Mouse (Mus musculus): ENCODE results near the gene Gm35315. TPM values are rescaled to one million over a fixed set of nuclear protein-coding genes. Genes with fewer than 3 reads are reported as not detected.
A peak's percentile ranks its signal among the peaks of the same experiment; 100 is the strongest.
"Not testable (repeated sequence)": the region's sequence is repeated elsewhere in the genome, so short reads cannot be mapped to it uniquely, and the experiment has no call there.

Gm35315 gene
- polyA plus RNA-seq, 1 experiment = 0.08 TPM

DNA sequence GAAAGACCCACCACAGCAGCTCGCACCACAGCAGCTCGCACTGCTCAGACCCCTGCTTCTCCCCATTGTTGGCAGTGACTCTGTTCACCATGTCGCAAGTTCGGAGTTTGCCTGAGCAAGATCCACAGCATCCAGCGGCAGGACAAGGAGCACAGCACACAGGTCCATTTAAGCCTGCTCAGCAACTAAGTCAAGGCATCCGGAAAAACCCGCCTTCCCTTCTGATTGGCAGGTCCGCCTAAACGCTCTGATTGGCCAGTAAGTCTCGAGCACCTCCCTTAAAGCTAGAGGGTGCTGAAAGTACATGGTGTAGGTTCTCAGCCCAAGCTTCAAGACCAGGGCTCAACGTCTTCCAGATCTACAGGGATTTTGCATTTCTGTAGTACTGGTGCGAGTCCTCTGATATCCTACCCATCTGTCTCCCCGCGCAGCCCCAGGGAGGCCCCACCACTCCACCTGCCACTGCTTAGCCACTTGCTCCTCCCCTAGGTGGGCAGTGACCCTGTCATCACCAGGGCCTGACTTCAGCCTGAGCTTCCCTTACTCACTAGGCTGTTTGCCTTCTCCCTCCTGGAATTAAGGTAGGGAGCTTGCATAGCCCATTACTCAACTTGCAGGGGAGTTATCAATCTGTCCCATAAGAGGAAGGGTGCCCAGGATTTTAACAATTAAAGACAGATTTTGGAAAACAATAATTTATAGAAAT is 7.9 kb downstream of the Gm35315 start:
- no peak for TF ChIP-seq CTCF (IDR thresholded peaks at IDR 0.05; ENCODE audit: insufficient read depth, low read length)
- no peak for TF ChIP-seq POLR2A (IDR thresholded peaks at IDR 0.05; ENCODE audit: borderline replicate concordance, extremely low read depth, low read depth, low read length)
- 38% methylated on average over 14 of the region's 14 CpGs for WGBS
- H3K4me1 ChIP-seq (ENCODE audit: control insufficient read depth, insufficient read depth, low read length) = no peaks in the 10 kb centered on the region
- DNase-seq = no peak
- H3K4me3 ChIP-seq (replicated peaks; ENCODE audit: extremely low read depth, low read depth, low read length) = no peak overlapping the region

DNA sequence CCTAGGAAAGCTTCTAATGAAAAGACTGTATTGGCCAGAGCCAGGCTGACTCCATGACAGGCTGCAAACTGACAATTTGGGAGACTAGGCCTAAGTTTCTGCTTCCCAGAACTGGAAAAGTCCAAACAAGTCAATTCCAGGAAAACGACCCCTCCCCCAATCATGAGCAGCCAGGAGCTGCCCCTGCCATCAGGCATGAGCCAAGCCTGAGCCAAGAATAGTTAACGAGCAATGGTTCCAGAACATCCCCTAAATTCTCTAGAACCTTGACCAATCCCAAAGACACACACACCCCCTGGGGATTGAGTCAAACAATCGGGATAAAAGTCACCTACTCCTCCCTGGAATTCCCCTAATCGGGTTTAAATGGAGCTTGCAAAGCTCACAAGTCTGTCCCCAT is 11.3 kb downstream of the Gm35315 start:
- Histone ChIP-seq H3K4me3 (replicated peaks; ENCODE audit: extremely low read depth, low read depth, low read length) (no peak overlapping the region), H3K4me1 (ENCODE audit: control insufficient read depth, insufficient read depth, low read length) (no peaks in the 10 kb centered on the region)
- DNase-seq = no peak
- TF ChIP-seq CTCF (IDR thresholded peaks at IDR 0.05; ENCODE audit: insufficient read depth, low read length) (no peak), POLR2A (IDR thresholded peaks at IDR 0.05; ENCODE audit: borderline replicate concordance, extremely low read depth, low read depth, low read length) (no peak)
- 77% methylated on average over 4 of the region's 4 CpGs for WGBS

DNA sequence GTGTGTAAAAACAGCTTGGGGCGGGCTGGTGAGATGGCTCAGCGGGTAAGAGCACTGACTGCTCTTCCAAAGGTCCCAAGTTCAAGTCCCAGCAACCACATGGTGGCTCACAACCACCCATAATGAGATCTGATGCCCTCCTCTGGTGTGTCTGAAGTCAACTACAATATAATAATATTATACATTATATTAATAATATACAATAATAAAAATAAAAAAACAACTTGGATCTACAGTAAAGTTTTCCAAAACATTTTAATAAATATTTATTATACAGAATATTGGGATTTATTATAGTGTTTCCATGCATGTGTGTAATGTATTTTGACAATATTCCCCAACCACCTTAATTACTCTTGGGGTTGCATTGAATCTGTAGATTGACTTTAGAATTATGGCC is 21.8 kb downstream of the Gm35315 start, which contains the start of gene Gm17655:
Gm17655 (minus strand) TSS at position 101 of the 400 bp plus-strand sequence.
- 71% methylated on average over 2 of the region's 2 CpGs for WGBS
- DNase-seq; H3K4me1 ChIP-seq (ENCODE audit: control insufficient read depth, insufficient read depth, low read length); H3K4me3 ChIP-seq (replicated peaks; ENCODE audit: extremely low read depth, low read depth, low read length): not testable (repeated sequence)

DNA sequence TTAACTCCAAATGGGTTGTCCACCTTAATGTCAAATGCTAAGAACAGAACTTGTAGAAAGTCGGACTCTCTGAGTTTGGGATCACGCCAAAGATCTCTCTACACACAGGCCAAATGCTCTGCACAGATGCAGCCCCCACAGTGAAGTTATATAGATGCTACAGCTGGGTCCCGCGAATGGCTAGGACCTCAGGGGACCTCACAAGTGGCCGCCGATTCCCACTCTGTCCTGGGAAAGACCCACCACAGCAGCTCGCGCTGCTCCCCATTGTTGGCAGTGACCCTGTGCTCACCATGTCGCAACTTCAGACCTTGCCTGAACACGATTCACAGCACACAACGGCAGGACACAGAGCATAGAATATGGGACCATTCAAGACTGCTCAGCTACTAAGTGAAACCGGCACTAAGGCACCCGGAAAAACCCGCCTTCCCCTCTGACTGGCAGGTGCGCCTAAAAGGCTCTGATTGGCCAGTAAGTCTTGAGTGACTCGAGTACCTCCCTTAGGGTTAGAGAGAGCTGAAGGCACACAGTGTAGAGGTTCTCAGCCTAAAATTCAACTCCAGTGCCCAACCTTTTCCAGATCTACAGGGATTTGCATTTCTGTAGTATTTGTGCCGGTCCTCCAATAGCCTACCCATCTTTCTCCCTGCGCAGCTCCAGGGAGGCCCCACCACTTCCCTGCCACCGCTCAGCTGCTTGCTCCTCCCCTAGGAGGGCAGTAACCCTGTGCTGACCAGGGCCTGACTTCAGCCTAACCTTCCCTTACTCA is 36.4 kb downstream of the Gm35315 start:
- 2% methylated on average over 19 of the region's 19 CpGs for WGBS
- peak; percentile 83 for DNase-seq
- TF ChIP-seq POLR2A (IDR thresholded peaks at IDR 0.05; ENCODE audit: borderline replicate concordance, extremely low read depth, low read depth, low read length) (peak; percentile 45; the same call in 1 of the 2 replicates), CTCF (IDR thresholded peaks at IDR 0.05; ENCODE audit: insufficient read depth, low read length) (no peak)
- peak overlapping the region; percentile 86 for H3K4me3 ChIP-seq (replicated peaks; ENCODE audit: extremely low read depth, low read depth, low read length)
- H3K4me1 ChIP-seq (ENCODE audit: control insufficient read depth, insufficient read depth, low read length) = peaks cover 3% of the 10 kb centered on the region; the same call in 1 of the 2 replicates

Other genes starting within 250 kb of the Gm35315 start
- gene Gm15446, start 171.0 kb downstream of the Gm35315 start, polyA plus RNA-seq (2012; rRNA removed) = 1.3 and 2.0 TPM in 2 replicates
- gene Zfp932, start 97.9 kb downstream of the Gm35315 start, polyA plus RNA-seq (2012; rRNA removed) = 2.8 and 4.4 TPM in 2 replicates
- gene Gm17655, start 21.9 kb downstream of the Gm35315 start, polyA plus RNA-seq (2012; rRNA removed) = 0.06 and 0.11 TPM in 2 replicates
- 4.1 and 8.1 TPM in 2 replicates for gene Plcxd1, start 5.5 kb upstream of the Gm35315 start, polyA plus RNA-seq (2012; rRNA removed)
- 114 and 137 TPM in 2 replicates for gene Gtpbp6, start 13.8 kb upstream of the Gm35315 start, polyA plus RNA-seq (2012; rRNA removed)
- gene Zfp605, start 15.7 kb upstream of the Gm35315 start, polyA plus RNA-seq (2012; rRNA removed) = 0.48 and 0.56 TPM in 2 replicates
- 46.3 and 48.0 TPM in 2 replicates for gene Chfr, start 41.4 kb upstream of the Gm35315 start, polyA plus RNA-seq (2012; rRNA removed)
- gene Golga3, start 82.3 kb upstream of the Gm35315 start, polyA plus RNA-seq (2012; rRNA removed) = 8.6 and 11.1 TPM in 2 replicates
- 9.0 and 10.2 TPM in 2 replicates for gene Ankle2, start 136.6 kb upstream of the Gm35315 start, polyA plus RNA-seq (2012; rRNA removed)
- 13.7 and 14.2 TPM in 2 replicates for gene Pgam5, start 175.5 kb upstream of the Gm35315 start, polyA plus RNA-seq (2012; rRNA removed)
- gene Pxmp2, start 191.8 kb upstream of the Gm35315 start, polyA plus RNA-seq (2012; rRNA removed) = 10.5 and 11.5 TPM in 2 replicates
- 1.0 and 1.7 TPM in 2 replicates for gene Pole, start 191.9 kb upstream of the Gm35315 start, polyA plus RNA-seq (2012; rRNA removed)
- 1.2 TPM in 2 replicates for gene P2rx2, start 248.8 kb upstream of the Gm35315 start, polyA plus RNA-seq (2012; rRNA removed)